Mouse (Mus musculus) limb, embryonic 13.5 days (tissue): ENCODE data around the gene Sec14l3. TPM values are rescaled to one million over a fixed set of nuclear protein-coding genes. Genes with fewer than 3 reads are reported as not detected.

Experiments
- ATAC-seq: fragments of 200-750 bp; cut with Nextera tagmentation; 2 replicates; pipeline ENCODE4 v1.8.0; 2017; ENCODE audit warnings: low read depth, moderate number of reproducible peaks, moderate TSS enrichment; ENCODE audit not compliant: low FRiP score
- H3K27ac ChIP-seq: fragments of 300-500 bp; sonication (generic); 2 replicates; pipeline ENCODE4 v1.5.1; 2015; ENCODE audit warnings: inconsistent platforms, mild to moderate bottlenecking, moderate library complexity
- H3K27me3 ChIP-seq: fragments of 300-500 bp; sonication (generic); 2 replicates; pipeline ENCODE4 v1.6.1; 2015; ENCODE audit warnings: mild to moderate bottlenecking, inconsistent platforms
- H3K36me3 ChIP-seq: fragments of 300-500 bp; sonication (generic); 2 replicates; pipeline ENCODE4 v1.6.1; 2015; ENCODE audit warnings: inconsistent platforms, mild to moderate bottlenecking, moderate library complexity
- H3K4me1 ChIP-seq: fragments of 300-500 bp; sonication (generic); 2 replicates; pipeline ENCODE4 v1.6.1; 2015; ENCODE audit warnings: inconsistent platforms
- H3K4me2 ChIP-seq: fragments of 300-500 bp; sonication (generic); replicated peaks from 2 replicates; pipeline ENCODE4 v1.6.1; 2015; ENCODE audit warnings: inconsistent platforms, mild to moderate bottlenecking, moderate library complexity
- H3K4me3 ChIP-seq: fragments of 300-500 bp; sonication (generic); 2 replicates; pipeline ENCODE4 v1.5.1; 2015; ENCODE audit warnings: moderate library complexity, mild to moderate bottlenecking, inconsistent platforms
- H3K9ac ChIP-seq: fragments of 300-500 bp; sonication (generic); 2 replicates; pipeline ENCODE4 v1.6.1; 2015; ENCODE audit warnings: mild to moderate bottlenecking, inconsistent platforms
- H3K9me3 ChIP-seq: fragments of 300-500 bp; sonication (generic); 2 replicates; pipeline ENCODE4 v1.6.1; 2016; ENCODE audit warnings: inconsistent platforms
- WGBS: fragments of 180-500 bp; shearing (Covaris S2); methylation state at CpG from one replicate; pipeline ENCODE4 v1.1.7; 2015; 5-methylcytosine and 5-hydroxymethylcytosine counted together
- polyA plus RNA-seq: library from polyadenylated mRNA; unstranded; fragments of >200 nt; fragmentation: Nextera tagmentation; extraction: Ambion mirVana; gene quantifications from 2 replicates; pipeline ENCODE4 v1.2.1, GENCODE M21; 2015

Gene Sec14l3
- polyA plus RNA-seq, 1 experiment from 2014 or later: not detected

- ATAC-seq: no peak
These were observed 1.7 kb upstream of the Sec14l3 start for GRCm38 (mm10) chr11:4062981-4063380.

GRCm38 (mm10) chr11:4069664-4070063 lies 5.0 kb downstream of the Sec14l3 start:
- Histone ChIP-seq H3K27ac (no peak overlapping the region), H3K4me3 (no peak overlapping the region), H3K27me3 (peaks cover 2% of the 10 kb centered on the region; the same call in 1 of the 2 replicates), H3K4me2 (no peak overlapping the region), H3K9me3 (no peaks in the 10 kb centered on the region), H3K36me3 (no peaks in the 10 kb centered on the region), H3K4me1 (no peaks in the 10 kb centered on the region), H3K9ac (no peak overlapping the region)
- WGBS: 79% methylated on average over 1 of the region's 1 CpGs
- no peak for ATAC-seq

More at GRCm38 (mm10) chr11:4062981-4063380, 1.7 kb upstream of the Sec14l3 start:
- Histone ChIP-seq H3K4me1 (no peaks in the 10 kb centered on the region), H3K4me3 (no peak overlapping the region), H3K27ac (no peak overlapping the region), H3K9me3 (no peaks in the 10 kb centered on the region), H3K27me3 (peaks cover 8% of the 10 kb centered on the region), H3K4me2 (no peak overlapping the region), H3K36me3 (no peaks in the 10 kb centered on the region), H3K9ac (no peak overlapping the region)
- WGBS: 19% methylated on average over 6 of the region's 6 CpGs

- ATAC-seq: no peak
- H3K4me2 ChIP-seq: no peak overlapping the region
- H3K9me3 ChIP-seq: no peaks in the 10 kb centered on the region
- 16% methylated on average over 8 of the region's 8 CpGs for WGBS
- no peak overlapping the region for H3K27ac ChIP-seq
- no peak overlapping the region for H3K9ac ChIP-seq
- no peak overlapping the region for H3K4me3 ChIP-seq
- no peaks in the 10 kb centered on the region for H3K27me3 ChIP-seq
- H3K4me1 ChIP-seq: no peaks in the 10 kb centered on the region
- no peaks in the 10 kb centered on the region for H3K36me3 ChIP-seq
These were observed 12.0 kb downstream of the Sec14l3 start for GRCm38 (mm10) chr11:4076633-4077032.

GRCm38 (mm10) chr11:4078267-4078933 lies 13.8 kb downstream of the Sec14l3 start:
- H3K27me3 ChIP-seq: no peaks in the 10 kb centered on the region
- H3K4me2 ChIP-seq: no peak overlapping the region
- 83% methylated on average over 7 of the region's 7 CpGs for WGBS
- no peak for ATAC-seq
- no peak overlapping the region for H3K9ac ChIP-seq
- no peaks in the 10 kb centered on the region for H3K36me3 ChIP-seq
- no peaks in the 10 kb centered on the region for H3K9me3 ChIP-seq
- H3K4me1 ChIP-seq: no peaks in the 10 kb centered on the region
- H3K27ac ChIP-seq: no peak overlapping the region
- no peak overlapping the region for H3K4me3 ChIP-seq

GRCm38 (mm10) chr11:4080219-4080618 lies 15.6 kb downstream of the Sec14l3 start:
- H3K9me3 ChIP-seq: no peaks in the 10 kb centered on the region
- no peak overlapping the region for H3K9ac ChIP-seq
- ATAC-seq: no peak
- no peaks in the 10 kb centered on the region for H3K4me1 ChIP-seq
- H3K4me3 ChIP-seq: no peak overlapping the region
- no peaks in the 10 kb centered on the region for H3K27me3 ChIP-seq
- H3K27ac ChIP-seq: no peak overlapping the region
- no peak overlapping the region for H3K4me2 ChIP-seq
- WGBS: 14% methylated on average over 4 of the region's 4 CpGs
- no peaks in the 10 kb centered on the region for H3K36me3 ChIP-seq

GRCm38 (mm10) chr11:4083316-4084078 lies 18.9 kb downstream of the Sec14l3 start:
- Histone ChIP-seq H3K4me3 (no peak overlapping the region), H3K4me1 (no peaks in the 10 kb centered on the region), H3K9me3 (no peaks in the 10 kb centered on the region), H3K27ac (no peak overlapping the region), H3K27me3 (no peaks in the 10 kb centered on the region), H3K36me3 (no peaks in the 10 kb centered on the region), H3K9ac (no peak overlapping the region), H3K4me2 (no peak overlapping the region)
- no peak for ATAC-seq
- WGBS: 38% methylated on average over 5 of the region's 5 CpGs

- Histone ChIP-seq H3K36me3 (peaks cover 6% of the 10 kb centered on the region; the same call in 1 of the 2 replicates), H3K4me2 (no peak overlapping the region), H3K9me3 (no peaks in the 10 kb centered on the region), H3K9ac (no peak overlapping the region), H3K27me3 (no peaks in the 10 kb centered on the region), H3K4me1 (no peaks in the 10 kb centered on the region), H3K4me3 (no peak overlapping the region), H3K27ac (no peak overlapping the region)
- WGBS: 53% methylated on average over 1 of the region's 1 CpGs
- no peak for ATAC-seq
These were observed 21.6 kb downstream of the Sec14l3 start for GRCm38 (mm10) chr11:4086246-4086645.

- H3K4me1 ChIP-seq: no peaks in the 10 kb centered on the region
- no peak overlapping the region for H3K27ac ChIP-seq
- peaks cover 14% of the 10 kb centered on the region for H3K36me3 ChIP-seq
- no peak overlapping the region for H3K4me3 ChIP-seq
- ATAC-seq: no peak
- 68% methylated on average over 2 of the region's 2 CpGs for WGBS
- no peak overlapping the region for H3K4me2 ChIP-seq
- no peaks in the 10 kb centered on the region for H3K9me3 ChIP-seq
- H3K9ac ChIP-seq: 0 out of 2 replicates have a peak overlapping the region, but pooled peaks have one; percentile 14
- H3K27me3 ChIP-seq: no peaks in the 10 kb centered on the region
These were observed 22.6 kb downstream of the Sec14l3 start for GRCm38 (mm10) chr11:4087267-4087666.

- Histone ChIP-seq H3K27me3 (no peaks in the 10 kb centered on the region), H3K9ac (no peak overlapping the region), H3K4me1 (peaks cover 25% of the 10 kb centered on the region), H3K36me3 (peaks cover 14% of the 10 kb centered on the region), H3K4me2 (no peak overlapping the region), H3K4me3 (no peak overlapping the region), H3K27ac (no peak overlapping the region), H3K9me3 (no peaks in the 10 kb centered on the region)
- 89% methylated on average over 18 of the region's 18 CpGs for WGBS
- no peak for ATAC-seq
These were observed 29.1 kb downstream of the Sec14l3 start for GRCm38 (mm10) chr11:4093459-4094377.

GRCm38 (mm10) chr11:4094378-4095170 lies 29.9 kb downstream of the Sec14l3 start:
- H3K36me3 ChIP-seq: peaks cover 14% of the 10 kb centered on the region
- no peaks in the 10 kb centered on the region for H3K27me3 ChIP-seq
- H3K4me1 ChIP-seq: peaks cover 25% of the 10 kb centered on the region
- H3K9me3 ChIP-seq: no peaks in the 10 kb centered on the region
- H3K4me3 ChIP-seq: peak overlapping the region; percentile 52
- 9% methylated on average over 23 of the region's 24 CpGs for WGBS
- H3K4me2 ChIP-seq: peak overlapping the region; percentile 90
- no peak overlapping the region for H3K27ac ChIP-seq
- peak overlapping the region; percentile 67 for H3K9ac ChIP-seq
- no peak for ATAC-seq
